Mouse (Mus musculus): Measurements from ENCODE around the gene Irak4. TPM values are rescaled to one million over a fixed set of nuclear protein-coding genes. Genes with fewer than 3 reads are reported as not detected.

Gene Irak4
- total RNA-seq (2017): 43.1 to 59.1 TPM (median 44.0 TPM) in 3 replicates

- peak; percentile 91 for ATAC-seq (replicated peaks; ENCODE audit: insufficient number of reproducible peaks, low FRiP score, low TSS enrichment, poor library complexity, severe bottlenecking)
Measured at GRCm38 (mm10) chr15:94543409-94544051, at the start of gene Irak4, which contains the start of gene Pus7l. Gene Irak4 (plus strand): TSS chr15:94543643. Gene Pus7l (minus strand): TSS chr15:94543547.

GRCm38 (mm10) chr15:94494445-94494844, 49.0 kb upstream of the Irak4 start:
- ATAC-seq (replicated peaks; ENCODE audit: insufficient number of reproducible peaks, low FRiP score, low TSS enrichment, poor library complexity, severe bottlenecking): no peak

- ATAC-seq (replicated peaks; ENCODE audit: insufficient number of reproducible peaks, low FRiP score, low TSS enrichment, poor library complexity, severe bottlenecking): no peak
Measured at GRCm38 (mm10) chr15:94495936-94496335, 47.5 kb upstream of the Irak4 start.

- no peak for ATAC-seq (replicated peaks; ENCODE audit: insufficient number of reproducible peaks, low FRiP score, low TSS enrichment, poor library complexity, severe bottlenecking)
Measured at GRCm38 (mm10) chr15:94499260-94499659, 44.2 kb upstream of the Irak4 start.

GRCm38 (mm10) chr15:94503451-94504215, 39.8 kb upstream of the Irak4 start:
- no peak for ATAC-seq (replicated peaks; ENCODE audit: insufficient number of reproducible peaks, low FRiP score, low TSS enrichment, poor library complexity, severe bottlenecking)

- ATAC-seq (replicated peaks; ENCODE audit: insufficient number of reproducible peaks, low FRiP score, low TSS enrichment, poor library complexity, severe bottlenecking): no peak
Measured at GRCm38 (mm10) chr15:94517913-94518491, 25.4 kb upstream of the Irak4 start.

GRCm38 (mm10) chr15:94520205-94520900, 23.1 kb upstream of the Irak4 start:
- ATAC-seq (replicated peaks; ENCODE audit: insufficient number of reproducible peaks, low FRiP score, low TSS enrichment, poor library complexity, severe bottlenecking): no peak

- ATAC-seq (replicated peaks; ENCODE audit: insufficient number of reproducible peaks, low FRiP score, low TSS enrichment, poor library complexity, severe bottlenecking): no peak
Measured at GRCm38 (mm10) chr15:94520959-94521358, 22.5 kb upstream of the Irak4 start.

- no peak for ATAC-seq (replicated peaks; ENCODE audit: insufficient number of reproducible peaks, low FRiP score, low TSS enrichment, poor library complexity, severe bottlenecking)
Measured at GRCm38 (mm10) chr15:94523251-94523650, 20.2 kb upstream of the Irak4 start.

- ATAC-seq (replicated peaks; ENCODE audit: insufficient number of reproducible peaks, low FRiP score, low TSS enrichment, poor library complexity, severe bottlenecking): no peak
Measured at GRCm38 (mm10) chr15:94524956-94525355, 18.5 kb upstream of the Irak4 start.

GRCm38 (mm10) chr15:94530519-94530918, 12.9 kb upstream of the Irak4 start:
- ATAC-seq (replicated peaks; ENCODE audit: insufficient number of reproducible peaks, low FRiP score, low TSS enrichment, poor library complexity, severe bottlenecking): no peak

GRCm38 (mm10) chr15:94532306-94532705, 11.1 kb upstream of the Irak4 start:
- no peak for ATAC-seq (replicated peaks; ENCODE audit: insufficient number of reproducible peaks, low FRiP score, low TSS enrichment, poor library complexity, severe bottlenecking)

GRCm38 (mm10) chr15:94532956-94533355, 10.5 kb upstream of the Irak4 start:
- ATAC-seq (replicated peaks; ENCODE audit: insufficient number of reproducible peaks, low FRiP score, low TSS enrichment, poor library complexity, severe bottlenecking): no peak

GRCm38 (mm10) chr15:94535521-94535920, 7.9 kb upstream of the Irak4 start:
- ATAC-seq (replicated peaks; ENCODE audit: insufficient number of reproducible peaks, low FRiP score, low TSS enrichment, poor library complexity, severe bottlenecking): no peak

GRCm38 (mm10) chr15:94539296-94539695, 4.1 kb upstream of the Irak4 start:
- ATAC-seq (replicated peaks; ENCODE audit: insufficient number of reproducible peaks, low FRiP score, low TSS enrichment, poor library complexity, severe bottlenecking): no peak

- ATAC-seq (replicated peaks; ENCODE audit: insufficient number of reproducible peaks, low FRiP score, low TSS enrichment, poor library complexity, severe bottlenecking): peak; percentile 59
Measured at GRCm38 (mm10) chr15:94542567-94543408, 655 bp upstream of the Irak4 start.

- ATAC-seq (replicated peaks; ENCODE audit: insufficient number of reproducible peaks, low FRiP score, low TSS enrichment, poor library complexity, severe bottlenecking): no peak
Measured at GRCm38 (mm10) chr15:94544052-94544636, 701 bp downstream of the Irak4 start.

GRCm38 (mm10) chr15:94544844-94545243, 1.4 kb downstream of the Irak4 start:
- 0 out of 2 replicates have a peak, but pooled peaks have one; percentile 13 for ATAC-seq (replicated peaks; ENCODE audit: insufficient number of reproducible peaks, low FRiP score, low TSS enrichment, poor library complexity, severe bottlenecking)
